Mouse (Mus musculus) neutrophil, adult 5-6 weeks (primary cell): ENCODE data around the gene Pdcd1lg2. TPM values are rescaled to one million over a fixed set of nuclear protein-coding genes. Genes with fewer than 3 reads are reported as not detected.

Source experiments
- ATAC-seq: fragments of 151-379, 151-347 bp; 2 replicates; pipeline ENCODE4 v1.8.0; 2017; ENCODE audit warnings: mild to moderate bottlenecking, moderate TSS enrichment; ENCODE audit not compliant: insufficient number of reproducible peaks, poor library complexity, low FRiP score, severe bottlenecking; ENCODE audit errors: extremely low read depth
- total RNA-seq: library from RNA; stranded (forward); fragments of 200-1000 nt; gene quantifications from 2 replicates; pipeline ENCODE4 v1.2.3, GENCODE M21; 2017

Pdcd1lg2 gene
- total RNA-seq, 1 experiment from 2014 or later = 5.8 TPM

- ATAC-seq = peak; percentile 65
Measured at GRCm38 (mm10) chr19:29454141-29454601, 43.5 kb downstream of the Pdcd1lg2 start.

DNA sequence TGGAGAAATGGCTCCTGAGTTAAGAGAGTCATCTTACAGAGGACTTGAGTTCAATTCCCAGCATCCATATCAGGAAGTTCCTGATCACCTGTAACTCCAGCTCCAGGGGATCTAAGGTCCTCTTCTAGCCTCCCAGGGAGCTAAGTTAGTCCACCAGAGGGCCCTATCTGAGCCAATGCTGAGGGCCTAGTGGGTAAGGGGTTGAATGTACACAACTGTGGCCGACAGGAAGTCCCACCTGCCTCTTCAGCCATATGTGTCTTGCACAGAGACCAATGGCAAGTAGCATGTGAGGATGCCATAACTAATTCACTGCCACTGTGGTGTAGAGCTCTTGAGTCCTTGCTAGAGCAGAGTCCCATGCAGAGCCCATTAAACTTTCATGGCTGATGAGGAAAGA is 44.4 kb downstream of the Pdcd1lg2 start:
- no peak for ATAC-seq

DNA sequence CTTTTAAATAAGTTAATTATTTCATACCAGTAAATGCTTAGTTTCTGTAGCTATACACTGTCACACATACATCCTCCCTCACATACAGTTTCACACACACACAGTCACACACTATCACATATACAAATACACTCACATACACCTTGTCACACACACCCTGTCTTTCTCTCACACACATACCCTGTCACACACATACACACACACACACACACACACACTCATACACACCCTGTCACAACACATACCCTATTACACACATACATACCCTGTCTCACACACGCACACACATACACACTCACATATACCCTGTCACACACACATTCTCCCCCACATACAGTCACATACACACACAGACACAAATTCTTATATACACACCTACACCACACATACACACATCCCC is 47.3 kb downstream of the Pdcd1lg2 start:
- ATAC-seq = no peak

DNA sequence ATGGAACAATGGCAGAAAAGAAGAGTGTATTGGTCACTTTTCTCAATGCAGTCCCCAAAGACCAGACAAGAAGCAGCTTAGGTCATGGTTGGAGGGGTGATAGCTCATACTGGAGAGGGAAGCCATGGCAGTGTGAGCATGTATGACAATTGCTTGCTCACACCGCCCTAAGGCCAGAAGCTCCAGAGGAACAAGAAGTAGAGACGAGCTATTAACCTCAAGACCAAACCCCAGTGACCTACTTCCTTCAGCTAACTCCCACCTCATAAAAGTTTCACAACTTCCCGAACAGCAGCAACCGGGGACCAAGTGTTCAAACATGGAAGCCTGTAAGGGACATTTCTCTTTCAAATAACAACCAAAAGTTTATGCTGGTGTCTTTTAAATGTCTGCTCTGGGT is 51.7 kb downstream of the Pdcd1lg2 start:
- ATAC-seq = peak; percentile 87

- 0 out of 2 replicates have a peak, but pooled peaks have one; percentile 33 for ATAC-seq
Measured at GRCm38 (mm10) chr19:29463645-29464395, 53.1 kb downstream of the Pdcd1lg2 start.

DNA sequence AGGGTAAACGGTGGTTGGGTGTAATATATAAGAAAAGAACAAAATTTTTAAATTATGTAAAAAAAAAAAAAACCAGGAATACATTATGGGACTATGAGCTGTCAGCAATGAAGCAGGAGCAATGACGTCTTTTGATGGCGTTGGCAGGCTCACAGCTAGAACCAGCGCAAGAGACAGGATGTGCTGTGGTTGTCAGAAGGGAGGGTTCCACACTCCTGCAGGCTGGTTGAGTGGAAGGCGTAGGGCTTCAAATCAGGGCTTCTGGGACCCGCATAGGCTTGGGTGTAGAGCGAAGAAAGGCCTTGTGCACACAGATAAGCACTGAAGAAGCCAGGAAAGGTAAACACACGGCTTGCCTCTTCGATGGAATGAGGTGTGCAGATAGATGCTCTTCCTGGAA is 56.1 kb downstream of the Pdcd1lg2 start:
- ATAC-seq = no peak

DNA sequence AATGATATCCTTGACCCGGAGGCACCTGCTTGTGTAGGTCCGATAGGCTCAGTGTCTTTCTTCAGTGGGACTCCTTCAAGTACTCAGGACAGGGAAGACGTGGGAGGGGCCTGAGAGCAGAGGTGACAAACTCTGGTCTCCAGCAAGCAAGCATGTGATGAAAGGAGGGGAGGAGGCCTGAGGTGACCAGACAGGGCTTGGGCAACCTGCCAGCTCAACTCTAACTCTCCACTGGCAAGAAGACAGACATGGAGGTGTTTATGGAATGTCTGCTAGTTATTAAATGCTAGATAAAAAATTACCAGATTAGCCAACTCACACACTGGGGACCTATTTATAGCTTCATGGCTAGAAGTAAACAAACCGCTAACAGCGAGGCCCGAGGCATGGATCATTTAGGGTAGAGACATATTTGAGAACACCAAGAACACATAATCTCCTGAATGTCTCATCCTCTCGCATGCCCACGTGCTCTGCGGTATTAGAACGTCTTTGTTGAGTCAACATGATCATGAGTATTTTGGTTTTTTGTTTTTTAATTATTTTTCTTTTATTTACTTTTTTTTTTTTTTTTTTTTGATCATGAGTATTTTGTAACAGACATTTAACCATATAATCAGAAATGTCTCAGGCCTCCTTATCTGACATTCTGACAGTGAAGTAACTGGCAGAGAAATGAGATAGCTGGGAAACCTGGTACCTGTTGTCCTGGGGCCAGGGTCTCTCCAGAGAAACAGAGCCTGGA is 58.4 kb downstream of the Pdcd1lg2 start:
- no peak for ATAC-seq

DNA sequence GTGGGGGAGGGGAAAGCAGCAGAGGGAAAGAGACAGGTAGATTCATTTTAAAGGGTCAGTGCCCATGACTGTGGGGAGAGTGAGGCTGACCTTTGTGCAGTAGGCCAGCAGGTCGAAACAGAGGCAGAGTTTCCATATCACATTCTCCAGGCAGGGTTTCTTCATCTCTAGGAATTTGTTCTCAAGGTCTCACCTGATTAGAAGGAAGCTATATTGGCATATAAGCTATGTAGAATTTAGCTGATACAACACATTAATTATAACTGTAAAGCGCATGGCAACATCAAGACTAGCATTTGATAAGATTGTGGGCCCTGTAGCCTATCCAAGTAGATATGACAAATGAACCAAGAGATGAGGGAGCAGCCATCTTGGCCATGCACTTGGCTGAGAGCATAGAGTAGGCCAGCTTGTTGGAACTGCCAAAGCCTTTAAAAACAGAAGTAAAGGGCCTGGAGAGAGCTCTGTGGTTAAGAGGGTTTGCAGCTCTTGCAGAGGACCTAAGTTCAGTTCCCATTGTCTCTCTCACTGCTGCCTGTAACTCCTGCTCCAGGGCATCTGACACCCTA is 59.1 kb downstream of the Pdcd1lg2 start:
- ATAC-seq = no peak

GRCm38 (mm10) chr19:29470652-29471051 is 59.9 kb downstream of the Pdcd1lg2 start:
- no peak for ATAC-seq

DNA sequence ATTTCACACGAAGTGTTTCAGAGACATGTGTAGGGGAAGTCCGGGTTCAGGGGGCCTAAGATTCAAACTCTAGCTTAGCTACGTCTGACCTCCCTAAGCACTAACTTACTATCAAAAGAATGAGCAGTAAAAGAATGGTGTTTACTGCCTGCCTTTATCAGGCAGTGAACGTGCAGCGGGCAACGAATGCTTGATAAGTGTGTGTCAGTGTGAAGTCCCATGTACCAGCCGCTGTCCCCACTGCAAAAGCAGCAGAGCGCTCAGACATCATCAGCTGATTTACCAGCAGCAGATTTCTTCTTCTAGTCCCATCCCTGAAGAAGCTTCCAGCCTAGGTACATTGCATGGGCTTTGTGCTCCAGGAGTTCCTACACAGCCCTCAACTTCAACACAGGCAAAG is 61.7 kb downstream of the Pdcd1lg2 start:
- no peak for ATAC-seq

DNA sequence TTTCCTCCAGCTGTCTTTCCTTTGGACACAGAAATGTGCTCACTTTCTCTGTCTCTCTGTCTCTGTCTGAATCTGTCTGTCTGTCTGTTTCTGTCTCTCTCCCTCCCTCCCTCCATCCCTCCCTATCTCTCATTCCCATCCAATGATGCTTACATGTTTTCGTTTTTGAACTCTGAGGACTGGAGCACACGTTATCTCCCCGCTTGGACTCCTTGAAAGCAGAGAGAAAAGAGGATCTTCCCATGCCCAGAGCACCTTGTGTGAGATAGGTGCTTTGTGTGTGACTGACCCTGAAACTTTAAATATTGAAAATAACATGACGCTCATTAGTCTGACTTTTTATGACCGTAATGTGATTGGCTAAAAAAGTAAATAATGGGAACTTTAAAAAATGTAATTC is 62.2 kb downstream of the Pdcd1lg2 start:
- ATAC-seq = no peak

DNA sequence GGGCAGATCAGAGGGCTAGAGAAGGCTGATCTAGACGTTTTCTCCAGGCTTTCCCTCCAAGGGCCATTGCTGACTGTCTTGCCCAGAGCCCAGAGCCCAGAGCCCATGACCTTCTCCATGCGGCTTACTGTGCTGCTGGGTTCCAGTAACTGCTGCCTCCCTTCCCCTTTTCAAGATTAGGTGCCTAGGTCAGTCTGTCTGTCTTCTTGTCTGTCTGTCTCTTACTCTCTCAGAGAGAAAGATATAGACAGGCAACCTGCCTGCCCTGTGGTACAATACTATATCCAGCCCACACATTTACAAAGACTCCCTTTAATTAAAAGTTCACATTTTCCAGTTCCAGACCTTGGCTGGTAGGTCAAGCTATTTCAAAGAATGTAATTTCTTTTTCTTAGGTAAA is 64.1 kb downstream of the Pdcd1lg2 start:
- no peak for ATAC-seq

GRCm38 (mm10) chr19:29475210-29475620 is 64.5 kb downstream of the Pdcd1lg2 start:
- ATAC-seq = 0 out of 2 replicates have a peak, but pooled peaks have one; percentile 23

- ATAC-seq = no peak
Measured at GRCm38 (mm10) chr19:29478598-29478997, 67.9 kb downstream of the Pdcd1lg2 start.

DNA sequence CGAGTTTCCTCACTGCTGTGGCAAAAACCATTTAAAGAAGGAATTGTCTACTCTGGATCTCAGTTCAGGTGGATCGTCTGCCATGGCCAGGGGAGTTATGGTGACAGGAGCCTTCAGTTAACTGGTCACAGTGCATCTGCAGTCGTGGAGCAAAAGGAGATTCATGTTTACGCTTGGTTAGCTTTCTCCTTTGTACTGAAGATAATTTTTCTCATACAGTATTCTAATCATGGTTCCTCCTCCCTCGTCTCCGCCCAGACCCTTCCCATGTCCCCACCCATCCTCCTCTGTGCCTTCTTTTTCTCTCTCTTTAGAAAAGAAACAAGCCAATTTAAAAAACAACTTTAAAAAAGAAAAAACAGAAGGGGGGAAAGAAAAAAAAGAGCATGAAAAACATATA is 70.9 kb downstream of the Pdcd1lg2 start:
- ATAC-seq = no peak

GRCm38 (mm10) chr19:29482148-29482547 is 71.4 kb downstream of the Pdcd1lg2 start:
- ATAC-seq = no peak

DNA sequence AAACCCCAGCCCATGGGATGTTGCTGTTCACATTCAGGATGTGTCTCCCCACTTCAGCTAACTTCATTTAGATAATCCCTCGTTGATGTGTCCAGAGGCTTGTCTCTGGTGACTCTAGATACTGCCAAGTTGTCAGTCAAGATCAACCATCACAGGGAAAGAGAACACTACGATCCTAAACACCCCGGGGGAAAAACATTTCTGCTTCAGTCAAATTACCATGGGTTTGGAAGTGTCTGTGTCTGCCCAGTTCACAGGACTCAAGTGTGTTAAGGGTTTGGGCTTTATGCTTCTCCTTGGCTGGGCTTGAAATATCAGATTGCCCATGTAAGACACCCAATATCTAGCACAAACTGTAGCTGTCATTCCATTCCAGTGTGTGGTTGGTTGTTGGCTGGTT is 71.9 kb downstream of the Pdcd1lg2 start:
- ATAC-seq = no peak

DNA sequence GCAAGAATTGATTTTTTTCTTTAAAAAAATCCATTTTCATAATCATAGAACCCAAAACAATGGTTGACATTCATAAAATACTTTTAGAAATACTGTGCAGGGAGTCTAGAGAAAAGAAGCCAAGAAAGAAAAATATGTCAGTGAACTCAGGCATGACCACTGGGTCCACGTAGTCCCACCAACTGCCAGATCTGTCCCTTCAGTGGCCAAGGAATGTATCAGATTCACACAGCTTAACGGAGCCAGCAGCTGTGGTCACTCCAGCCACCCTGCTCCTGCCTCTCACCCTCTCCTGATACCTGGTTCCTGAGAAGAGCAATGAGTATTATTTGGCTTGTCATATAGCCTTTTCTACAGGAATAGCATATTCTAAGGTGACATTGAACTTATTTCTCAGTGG is 72.7 kb downstream of the Pdcd1lg2 start:
- ATAC-seq = no peak

DNA sequence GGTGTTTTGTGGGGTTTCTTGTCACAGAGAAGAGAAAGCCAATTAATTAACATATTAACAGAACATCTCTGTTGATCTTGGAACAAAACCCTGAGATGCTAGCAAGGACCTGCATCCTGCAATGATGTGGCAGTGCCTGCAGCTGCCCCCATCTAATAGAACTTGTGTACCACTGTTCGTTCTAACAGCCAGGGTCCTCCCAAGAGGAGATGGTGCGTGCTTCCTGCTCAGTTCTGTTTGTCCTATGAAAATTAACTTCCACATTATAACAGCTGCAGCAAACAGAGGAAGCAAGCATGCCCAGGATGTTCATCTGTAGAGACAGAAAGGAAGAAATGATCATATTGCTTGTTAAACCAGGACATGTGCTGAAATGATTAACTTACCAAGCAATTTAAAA is 73.8 kb downstream of the Pdcd1lg2 start:
- ATAC-seq = peak; percentile 10; the same call in 1 of the 2 replicates
